Mouse (Mus musculus) adipose tissue, adult 10 weeks (tissue): ENCODE measurements around the gene Abtb1. TPM values are rescaled to one million over a fixed set of nuclear protein-coding genes. Genes with fewer than 3 reads are reported as not detected.

Experiments
- polyA plus RNA-seq: library from polyadenylated mRNA; stranded (reverse); fragments of 350-450 nt; fragmentation: Illumina TruSeq; extraction: RNeasy Lipid Tissue Mini Kit (QIAGEN cat#74804); gene quantifications from one replicate; pipeline ENCODE4 v1.2.3, GENCODE M21; 2014; ENCODE audit warnings: low read depth, low replicate concordance

Abtb1 gene
- 30.1 TPM for polyA plus RNA-seq

DNA sequence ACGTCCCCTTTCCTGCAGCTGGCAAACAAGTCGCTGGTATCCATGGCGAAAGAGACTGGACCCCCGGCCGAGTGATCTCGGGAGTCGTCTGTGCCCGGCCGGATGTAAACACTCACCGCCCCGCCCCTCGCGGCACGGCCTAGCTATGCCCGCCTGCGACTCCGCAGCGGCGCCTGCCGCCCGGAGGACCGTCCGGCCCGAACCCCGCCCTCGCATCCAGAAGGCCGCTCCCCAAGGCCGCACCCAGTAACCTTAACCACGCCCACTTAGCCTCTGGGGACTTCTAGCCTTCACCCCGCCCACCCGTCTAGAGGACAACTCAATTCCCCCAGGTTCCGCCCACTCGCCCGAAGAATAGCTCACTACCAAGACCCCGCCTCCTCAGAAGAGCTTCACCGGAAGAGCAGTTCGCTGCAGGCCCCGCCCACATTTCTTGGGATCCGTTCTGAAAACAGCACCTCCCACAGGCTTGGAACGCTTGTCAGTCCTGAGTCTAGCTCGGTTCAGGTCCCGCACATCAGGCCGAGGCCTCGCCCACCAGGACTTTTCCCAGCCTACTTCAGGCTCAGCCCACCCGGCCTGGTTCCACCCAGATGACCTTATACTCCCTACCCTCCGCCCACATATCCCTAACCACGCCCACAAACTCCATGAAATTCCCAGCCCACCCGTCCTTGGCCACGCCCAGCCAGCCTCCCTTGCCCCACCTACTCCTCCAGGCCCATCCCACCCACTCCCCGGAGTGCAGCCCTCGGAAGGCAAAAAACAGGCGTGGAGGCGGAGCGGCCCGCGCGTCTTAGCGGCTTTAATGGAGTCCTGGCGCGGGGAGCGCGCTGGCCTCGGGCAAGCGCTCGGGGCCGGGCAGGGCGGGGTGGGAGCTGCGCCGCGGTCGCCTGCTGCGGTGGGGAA, at the start of gene Abtb1:
Gene Abtb1, minus strand, starts transcription at position 204 of the 909 bp plus-strand sequence.

DNA sequence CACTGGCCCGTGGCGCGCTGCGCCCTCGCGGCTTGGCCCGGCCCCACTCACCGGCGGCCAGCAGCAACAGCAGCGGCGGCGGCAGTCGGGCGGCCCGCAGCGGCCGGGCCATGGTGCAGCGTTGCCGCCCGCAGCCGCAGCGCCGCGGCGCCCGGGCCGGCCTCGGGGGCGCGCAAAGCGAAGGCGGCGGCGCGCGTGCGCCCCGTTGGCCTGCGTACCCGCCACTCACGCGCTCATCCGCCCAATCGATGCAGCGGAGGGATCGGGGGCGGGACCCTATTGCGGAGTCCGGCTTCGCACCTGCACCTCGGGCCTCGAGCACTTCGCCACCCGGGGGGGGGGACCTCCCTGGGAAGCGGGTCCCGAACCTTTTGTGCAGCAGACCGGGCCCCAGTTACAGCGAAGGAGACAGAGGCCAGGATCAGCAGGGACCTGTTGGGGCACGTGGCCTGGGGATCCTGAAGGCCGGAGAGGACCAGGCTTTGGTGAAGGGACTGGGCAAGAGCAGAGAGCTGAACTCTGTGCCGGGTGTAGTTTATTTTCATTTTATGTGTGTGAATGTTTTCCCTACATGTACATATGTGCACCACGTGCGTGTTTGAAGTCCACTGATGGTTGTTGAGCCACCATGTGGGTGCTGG, 33.2 kb upstream of the Abtb1 start, which contains the start of gene Podxl2:
Gene Podxl2, minus strand, starts transcription at position 177 of the 641 bp plus-strand sequence.

Other genes starting within 250 kb of the Abtb1 start
- gene Kbtbd12, start 204.0 kb downstream of the Abtb1 start, polyA plus RNA-seq = 1.7 TPM
- gene Mgll, start 117.6 kb downstream of the Abtb1 start, polyA plus RNA-seq = 346 TPM
- gene Podxl2, start 33.1 kb upstream of the Abtb1 start, polyA plus RNA-seq = 14.2 TPM
- gene Mcm2, start 56.8 kb upstream of the Abtb1 start, polyA plus RNA-seq = 10.4 TPM
- gene Tpra1, start 60.3 kb upstream of the Abtb1 start, polyA plus RNA-seq = 63.1 TPM